Mouse (Mus musculus) cortical plate, adult 2 months (tissue): Measurements from ENCODE around the gene Alox5ap.

Source experiments
- CTCF ChIP-seq: fragments of 200-500 bp; IDR thresholded peaks from 2 replicates; pipeline ENCODE4 v1.5.1; 2011; ENCODE audit warnings: mild to moderate bottlenecking, control low read depth, low read length; ENCODE audit not compliant: insufficient read depth; ENCODE audit errors: extremely low read depth
- POLR2A ChIP-seq: fragments of 200-500 bp; IDR thresholded peaks from 2 replicates; pipeline ENCODE4 v1.6.1; 2011; ENCODE audit warnings: mild to moderate bottlenecking, low read length, control low read depth; ENCODE audit not compliant: insufficient read depth; ENCODE audit errors: extremely low read depth

- TF ChIP-seq CTCF, result no peak
- TF ChIP-seq POLR2A, result no peak
Observed at GRCm38 (mm10) chr5:149264878-149265279, 312 bp downstream of the Alox5ap start.
